Mouse (Mus musculus): ENCODE measurements around the gene Nrk. TPM values are rescaled to one million over a fixed set of nuclear protein-coding genes. Genes with fewer than 3 reads are reported as not detected.

Nrk gene
- polyA plus RNA-seq (2015; fragmentation: Illumina TruSeq; extraction: RNeasy Lipid Tissue Mini Kit (QIAGEN cat#74804); ENCODE audit: insufficient read depth, low replicate concordance): not detected

GRCm38 (mm10) chrX:138914041-138914776 is at the start of gene Nrk:
Gene Nrk (plus strand): TSS chrX:138914430.

Other genes with a start within 250 kb of the Nrk start
- gene Serpina7, start 170.8 kb downstream of the Nrk start, polyA plus RNA-seq (2015; fragmentation: Illumina TruSeq; extraction: RNeasy Lipid Tissue Mini Kit (QIAGEN cat#74804); ENCODE audit: insufficient read depth, low replicate concordance): not detected
- not detected for gene 4930513O06Rik, start 171.8 kb downstream of the Nrk start, polyA plus RNA-seq (2015; fragmentation: Illumina TruSeq; extraction: RNeasy Lipid Tissue Mini Kit (QIAGEN cat#74804); ENCODE audit: insufficient read depth, low replicate concordance)